Mouse (Mus musculus) ES-E14 (cell line): ENCODE measurements around the gene Stt3a. TPM values are rescaled to one million over a fixed set of nuclear protein-coding genes. Genes with fewer than 3 reads are reported as not detected.

Experiments
- DNase-seq: peaks from one replicate; pipeline ENCODE4 v3.0.0-alpha.2; 2013; ENCODE audit warnings: low read depth, low spot score
- H3K27ac ChIP-seq: 2 replicates; pipeline ENCODE4 v1.5.1; 2012; ENCODE audit warnings: low read depth, mild to moderate bottlenecking, low read length, moderate library complexity, mixed read lengths; ENCODE audit not compliant: poor library complexity, insufficient read depth, severe bottlenecking
- H3K36me3 ChIP-seq: 2 replicates; pipeline ENCODE4 v1.6.1; 2012; ENCODE audit warnings: mild to moderate bottlenecking, low read length, moderate library complexity, mixed read lengths; ENCODE audit not compliant: control insufficient read depth, poor library complexity, insufficient read depth, severe bottlenecking
- H3K4me1 ChIP-seq, 2 experiments: fragments of 150-350 bp in 1 of 2; sonication (generic) in 1 of 2; 2 replicates each; pipeline ENCODE4 v1.6.1; 2012; ENCODE audit warnings: low read length in 2 of 2, mild to moderate bottlenecking in 1 of 2, mixed read lengths in 1 of 2; ENCODE audit not compliant: control insufficient read depth in 2 of 2, insufficient read depth in 2 of 2, poor library complexity in 1 of 2
- H3K4me3 ChIP-seq, 2 experiments: fragments of 150-350 bp in 1 of 2; sonication (generic) in 1 of 2; 2 replicates each; pipeline ENCODE4 v1.5.1; 2012; ENCODE audit warnings: low read length in 2 of 2, low read depth in 1 of 2, mild to moderate bottlenecking in 1 of 2, mixed read lengths in 1 of 2; ENCODE audit not compliant: insufficient read depth in 1 of 2, poor library complexity in 1 of 2, severe bottlenecking in 1 of 2
- H3K9ac ChIP-seq: 2 replicates; pipeline ENCODE4 v1.6.1; 2012; ENCODE audit warnings: low read depth, mild to moderate bottlenecking, low read length, mixed read lengths; ENCODE audit not compliant: poor library complexity, insufficient read depth, severe bottlenecking
- H3K9me3 ChIP-seq: fragments of 150-350 bp; sonication (generic); 2 replicates; pipeline ENCODE4 v1.6.1; 2012; ENCODE audit warnings: low read depth, mild to moderate bottlenecking, low read length; ENCODE audit not compliant: control insufficient read depth, insufficient read depth
- CHD2 ChIP-seq: IDR thresholded peaks from 2 replicates; pipeline ENCODE4 v1.6.1; 2014; ENCODE audit warnings: mild to moderate bottlenecking, low read depth, low read length, inconsistent platforms
- HCFC1 ChIP-seq: IDR thresholded peaks from 2 replicates; pipeline ENCODE4 v1.6.1; 2012; ENCODE audit warnings: low read length, inconsistent platforms, borderline replicate concordance; ENCODE audit not compliant: insufficient read depth
- MAFK ChIP-seq: IDR thresholded peaks from 2 replicates; pipeline ENCODE4 v1.6.1; 2014; ENCODE audit warnings: mild to moderate bottlenecking, low read depth, low read length, inconsistent platforms; ENCODE audit not compliant: insufficient read depth
- ZC3H11A ChIP-seq: IDR thresholded peaks from 2 replicates; pipeline ENCODE4 v1.6.1; 2012; ENCODE audit warnings: low read depth, mild to moderate bottlenecking, inconsistent platforms, low read length, borderline replicate concordance
- ZNF384 ChIP-seq: IDR thresholded peaks from 2 replicates; pipeline ENCODE4 v1.6.1; 2012; ENCODE audit warnings: low read depth, low read length, inconsistent platforms
- in situ Hi-C, 2 experiments: fragments of 600-800 bp; cut with MboI; formaldehyde crosslinking; loops; one replicate each; pipeline ENCODE4 v1.15.1; 2025; ENCODE audit warnings: low sequenced_read_pairs in 2 of 2, inconsistent platforms in 1 of 2; ENCODE audit not compliant: unreplicated experiment in 2 of 2
- total RNA-seq: library from RNA; depleted of rRNA; stranded (reverse); fragments of 300-350 nt; gene quantifications from 2 replicates; pipeline ENCODE4 v1.2.3, GENCODE M21; 2012

The Stt3a gene
- total RNA-seq, 1 experiment = 459 TPM

DNA sequence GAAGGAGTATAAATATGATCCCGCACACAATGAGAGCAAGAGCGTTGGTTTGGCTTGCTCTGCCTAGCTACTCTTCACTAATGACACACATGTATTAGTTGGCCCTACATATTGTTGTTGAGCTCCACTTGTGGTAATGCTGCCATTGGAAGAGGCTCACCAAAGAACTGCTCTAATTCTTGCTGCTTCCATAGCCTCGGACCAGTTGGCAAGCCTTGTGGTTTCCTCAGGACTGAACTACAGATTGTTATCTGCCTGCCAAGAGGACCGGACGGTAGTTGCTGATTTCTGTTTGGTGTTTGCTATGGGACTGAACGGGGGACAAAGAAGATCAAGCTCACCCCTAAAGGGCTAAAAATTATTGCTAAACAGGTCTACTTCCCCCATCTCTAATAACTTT is 60.2 kb downstream of the Stt3a start:
- Histone ChIP-seq H3K36me3 (peaks cover 3% of the 10 kb centered on the region), H3K9me3 (no peaks in the 10 kb centered on the region), H3K4me1 (no peaks in the 10 kb centered on the region), H3K9ac (no peak overlapping the region), H3K4me3 (no peak overlapping the region), H3K27ac (no peak overlapping the region)
- TF ChIP-seq ZNF384 = no peak
- no peak for TF ChIP-seq HCFC1
- TF ChIP-seq CHD2 = no peak
- no peak for TF ChIP-seq MAFK
- TF ChIP-seq ZC3H11A = no peak
- no peak for DNase-seq
- in situ Hi-C loops = no loop called here

GRCm38 (mm10) chr9:36705923-36706322 is 61.6 kb downstream of the Stt3a start:
- DNase-seq = no peak
- Histone ChIP-seq H3K36me3 (no peaks in the 10 kb centered on the region; the same call in none of the 2 replicates), H3K27ac (no peak overlapping the region), H3K4me3 (no peak overlapping the region), H3K9me3 (no peaks in the 10 kb centered on the region), H3K4me1 (no peaks in the 10 kb centered on the region), H3K9ac (no peak overlapping the region)
- in situ Hi-C loops = no loop called here
- TF ChIP-seq CHD2 (no peak), HCFC1 (no peak)

GRCm38 (mm10) chr9:36694276-36694675 is 73.2 kb downstream of the Stt3a start:
- Histone ChIP-seq H3K9ac (no peak overlapping the region), H3K4me3 (no peak overlapping the region), H3K4me1 (no peaks in the 10 kb centered on the region), H3K27ac (no peak overlapping the region), H3K36me3 (no peaks in the 10 kb centered on the region), H3K9me3 (no peaks in the 10 kb centered on the region)
- TF ChIP-seq CHD2 (no peak), MAFK (no peak), ZNF384 (no peak), ZC3H11A (no peak), HCFC1 (no peak)
- in situ Hi-C loops = no loop called here
- DNase-seq = no peak

DNA sequence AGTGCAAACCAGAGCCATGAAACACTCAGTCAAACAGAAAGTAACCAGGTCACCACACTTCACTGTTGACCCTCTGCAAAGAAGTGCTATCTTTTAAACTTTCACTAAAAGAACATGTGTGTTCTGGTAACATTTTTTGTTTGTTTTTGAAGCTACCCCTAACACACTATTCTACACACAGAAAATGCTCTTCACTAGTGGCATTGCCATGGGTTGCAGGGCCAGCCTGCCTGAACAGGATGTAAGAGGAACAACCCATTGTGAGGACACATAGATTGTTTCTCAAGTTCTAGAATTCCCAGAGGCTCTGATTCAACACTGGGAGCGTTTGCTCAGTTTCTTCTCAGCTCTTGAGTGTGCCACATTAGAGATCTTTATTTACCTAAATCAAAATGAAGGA is 74.6 kb downstream of the Stt3a start, which contains the start of gene Acrv1:
Gene Acrv1 (plus strand): TSS at position 301 of the 400 bp plus-strand sequence.
- TF ChIP-seq ZC3H11A = no peak
- no peak within 1 kb of the TSS for H3K9ac ChIP-seq
- DNase-seq = no peak
- no peak within 1 kb of the TSS for H3K4me3 ChIP-seq
- in situ Hi-C loops = no loop called here
- no peaks in the 10 kb centered on the region for H3K36me3 ChIP-seq
- H3K4me1 ChIP-seq = no peaks in the 10 kb centered on the region
- H3K9me3 ChIP-seq = no peaks in the 10 kb centered on the region
- H3K27ac ChIP-seq = no peak within 1 kb of the TSS

DNA sequence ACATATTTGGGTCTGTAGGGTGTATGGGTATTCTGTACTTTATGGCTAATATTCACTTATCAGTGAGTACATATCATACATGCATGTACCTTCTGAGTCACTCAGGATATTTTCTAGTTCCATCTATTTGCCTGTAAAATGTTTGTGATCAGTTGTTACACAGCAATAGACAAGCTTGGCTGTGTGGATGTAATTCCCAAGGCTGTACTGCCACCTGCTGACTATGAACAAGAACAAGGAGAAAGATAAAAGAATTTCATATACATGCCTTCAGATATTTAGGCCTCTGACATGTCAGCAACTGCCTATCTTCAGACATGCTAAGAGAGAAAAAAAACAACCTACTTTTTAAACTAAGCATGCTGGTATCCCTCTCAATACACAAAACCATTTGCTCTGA is 80.2 kb downstream of the Stt3a start:
- no peak overlapping the region for H3K9ac ChIP-seq
- no peak overlapping the region for H3K27ac ChIP-seq
- no peak overlapping the region for H3K4me3 ChIP-seq
- TF ChIP-seq ZNF384 = no peak
- TF ChIP-seq ZC3H11A = peak; percentile 56
- in situ Hi-C loops = loop anchor here in 1 of 2 experiments (10.0 kb wide), 1 partner anchor 243 kb away; no protein-coding TSS in a partner anchor
- no peaks in the 10 kb centered on the region for H3K4me1 ChIP-seq
- no peaks in the 10 kb centered on the region for H3K36me3 ChIP-seq
- peak; percentile 9 for DNase-seq
- no peaks in the 10 kb centered on the region for H3K9me3 ChIP-seq
